ENCODE assay signal across 13 mouse cellular contexts in the genomic region with DNA sequence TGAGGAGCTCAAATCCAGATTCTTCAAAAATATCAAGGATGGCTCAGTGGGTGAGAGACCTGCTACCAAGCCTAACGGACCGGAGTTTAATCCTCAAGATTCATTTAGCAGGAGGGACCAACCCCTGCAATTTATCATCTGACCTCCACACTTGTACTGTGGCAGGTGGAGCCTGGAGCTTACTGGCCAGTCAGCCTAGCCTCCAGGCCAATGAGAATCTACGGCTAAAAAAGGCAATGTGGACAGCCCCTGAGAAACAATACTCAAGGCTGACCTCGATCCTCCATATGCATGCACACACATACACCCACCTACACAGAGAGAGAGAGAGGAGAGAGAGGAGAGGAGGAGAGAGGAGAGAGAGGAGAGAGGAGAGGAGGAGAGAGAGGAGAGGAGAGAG. TPM values are rescaled to one million over a fixed set of nuclear protein-coding genes. Genes with fewer than 3 reads are reported as not detected.
DNase-seq lines count a peak whose midpoint lies in the region; ATAC-seq lines count a peak whose summit lies in the region.
"Had no signal": no experiment of that assay in that cellular context is flagged by ENCODE, and none has a peak within 500 bp of the region (broad histone marks: within the 10 kb centered on the region; RNA-seq: fewer than 3 reads in every experiment).

No protein-coding gene starts in this region.

- no peaks in the 10 kb centered on the region for H3K27me3 ChIP-seq in forebrain, embryonic 10.5 days (ENCODE audit: poor library complexity, severe bottlenecking)
- H3K27me3 ChIP-seq in forebrain, embryonic 15.5 days: no peaks in the 10 kb centered on the region
- H3K27me3 ChIP-seq in hindbrain, embryonic 11.5 days (ENCODE audit: control insufficient read depth, insufficient read depth, low read length): no peaks in the 10 kb centered on the region
- H3K27me3 ChIP-seq in hindbrain, embryonic 14.5 days (ENCODE audit: control insufficient read depth, insufficient read depth, low read length): no peaks in the 10 kb centered on the region
- H3K27me3 ChIP-seq: liver, embryonic 15.5 days had no signal

- peaks cover 34% of the 10 kb centered on the region for H3K4me1 ChIP-seq in forebrain, embryonic 10.5 days
- peaks cover 25% of the 10 kb centered on the region for H3K4me1 ChIP-seq in forebrain, embryonic 15.5 days
- no peaks in the 10 kb centered on the region for H3K4me1 ChIP-seq in hindbrain, embryonic 11.5 days (replicated peaks; ENCODE audit: control insufficient read depth, insufficient read depth, low read length)
- peaks cover 14% of the 10 kb centered on the region; the same call in 1 of the 2 replicates for H3K4me1 ChIP-seq in hindbrain, embryonic 14.5 days (replicated peaks; ENCODE audit: control insufficient read depth, insufficient read depth, low read length)

- no peak overlapping the region for H3K4me2 ChIP-seq in forebrain, embryonic 15.5 days (replicated peaks)
- no peak overlapping the region for H3K4me2 ChIP-seq in hindbrain, embryonic 11.5 days (replicated peaks; ENCODE audit: low read depth, low read length)
- H3K4me2 ChIP-seq in hindbrain, embryonic 14.5 days (replicated peaks): no peak overlapping the region
- H3K4me2 ChIP-seq: liver, embryonic 15.5 days had no signal

- DNase-seq in forebrain, embryonic 10.5 days (ENCODE audit: extremely low spot score, low spot score): no peak
- DNase-seq in hindbrain, embryonic 11.5 days (ENCODE audit: low spot score): peak; percentile 10
- DNase-seq in hindbrain, embryonic 14.5 days (ENCODE audit: low spot score): no peak
- peak; percentile 21 for DNase-seq in Muller cell, postnatal 12 days (ENCODE audit: inconsistent ontology term)
- peak; percentile 38 for DNase-seq in mesoderm, embryonic 11.5 days (ENCODE audit: low read depth, low spot score)
- DNase-seq in right cerebral cortex, postnatal 36 days (ENCODE audit: low spot score in 2 of 2): no peak
- DNase-seq: adrenal gland, postnatal 14 days; kidney, adult 9 months; lung, postnatal 4 days; spleen, adult 18-20 months had no signal

- no peak overlapping the region for H3K9ac ChIP-seq in forebrain, embryonic 15.5 days (replicated peaks)
- H3K9ac ChIP-seq in hindbrain, embryonic 11.5 days (ENCODE audit: low read depth, low read length): no peak overlapping the region
- no peak overlapping the region for H3K9ac ChIP-seq in hindbrain, embryonic 14.5 days
- H3K9ac ChIP-seq: liver, embryonic 15.5 days had no signal

- 0 out of 2 replicates have a peak, but pooled peaks cover 2% of the 10 kb centered on the region for H3K36me3 ChIP-seq in forebrain, embryonic 10.5 days (replicated peaks)
- no peaks in the 10 kb centered on the region for H3K36me3 ChIP-seq in forebrain, embryonic 15.5 days
- H3K36me3 ChIP-seq in hindbrain, embryonic 11.5 days (ENCODE audit: control insufficient read depth, insufficient read depth, low read length): no peaks in the 10 kb centered on the region
- no peaks in the 10 kb centered on the region for H3K36me3 ChIP-seq in hindbrain, embryonic 14.5 days (replicated peaks; ENCODE audit: control insufficient read depth, insufficient read depth)
- H3K36me3 ChIP-seq: liver, embryonic 15.5 days had no signal

- no peak for ATAC-seq in forebrain, embryonic 15.5 days (replicated peaks)
- ATAC-seq in hindbrain, embryonic 11.5 days (ENCODE audit: low FRiP score): no peak
- ATAC-seq in hindbrain, embryonic 14.5 days (ENCODE audit: low FRiP score): no peak
- no peak for ATAC-seq in megakaryocyte, adult 5-6 weeks (ENCODE audit: poor library complexity, severe bottlenecking)

- no peaks in the 10 kb centered on the region for H3K9me3 ChIP-seq in forebrain, embryonic 10.5 days
- no peaks in the 10 kb centered on the region for H3K9me3 ChIP-seq in forebrain, embryonic 15.5 days
- H3K9me3 ChIP-seq in hindbrain, embryonic 11.5 days (ENCODE audit: control insufficient read depth, low read length): no peaks in the 10 kb centered on the region
- H3K9me3 ChIP-seq in hindbrain, embryonic 14.5 days (ENCODE audit: control insufficient read depth, low read length): no peaks in the 10 kb centered on the region
- H3K9me3 ChIP-seq: liver, embryonic 15.5 days had no signal

- 48% methylated on average over 4 of the region's 4 CpGs for WGBS in forebrain, embryonic 10.5 days
- WGBS in forebrain, embryonic 15.5 days: 38% methylated on average over 4 of the region's 4 CpGs
- 44% methylated on average over 4 of the region's 4 CpGs for WGBS in hindbrain, embryonic 11.5 days
- 35% methylated on average over 4 of the region's 4 CpGs for WGBS in hindbrain, embryonic 14.5 days

- H3K27ac ChIP-seq in forebrain, embryonic 10.5 days: peak overlapping the region; percentile 4; the same call in 1 of the 2 replicates
- no peak overlapping the region for H3K27ac ChIP-seq in forebrain, embryonic 15.5 days (replicated peaks)
- H3K27ac ChIP-seq in hindbrain, embryonic 11.5 days (ENCODE audit: low read depth, low read length): no peak overlapping the region
- H3K27ac ChIP-seq in hindbrain, embryonic 14.5 days: no peak overlapping the region
- H3K27ac ChIP-seq: liver, embryonic 15.5 days had no signal

- H3K4me3 ChIP-seq in forebrain, embryonic 10.5 days: no peak overlapping the region
- no peak overlapping the region for H3K4me3 ChIP-seq in forebrain, embryonic 15.5 days
- H3K4me3 ChIP-seq in hindbrain, embryonic 11.5 days (ENCODE audit: low read depth, low read length): no peak overlapping the region
- no peak overlapping the region for H3K4me3 ChIP-seq in hindbrain, embryonic 14.5 days (replicated peaks; ENCODE audit: low read length)
- H3K4me3 ChIP-seq: liver, embryonic 15.5 days had no signal

RNA-seq across cellular contexts. Expression of a gene that starts 41.5 kb away (rescaled TPM):
- polyA plus RNA-seq in forebrain, embryonic 10.5 days (2016; fragmentation: Nextera tagmentation; extraction: Ambion mirVana): 35.8 and 39.0 TPM in 2 replicates
- 173 and 183 TPM in 2 replicates for polyA plus RNA-seq in forebrain, embryonic 15.5 days (2015; fragmentation: Nextera tagmentation; extraction: Ambion mirVana)
- 115 and 142 TPM in 2 replicates for polyA plus RNA-seq in hindbrain, embryonic 11.5 days (2014; fragmentation: Nextera tagmentation; extraction: Ambion mirVana)
- 154 and 164 TPM in 2 replicates for polyA plus RNA-seq in hindbrain, embryonic 14.5 days (2014; fragmentation: Nextera tagmentation; extraction: Ambion mirVana)
- 0.13 TPM in 1 of 2 replicates, not detected in the other for total RNA-seq in megakaryocyte, adult 5-6 weeks (2015)
- total RNA-seq in megakaryocyte, adult 5-6 weeks (2017): 0.12 and 0.51 TPM in 2 replicates

Comparison
In these comparisons a context has a peak if more than half of its experiments do, and no peak if none do; other contexts are left out.
1. DNase-seq: peak in hindbrain, embryonic 11.5 days (single experiment), Muller cell, postnatal 12 days (single experiment) and mesoderm, embryonic 11.5 days (single experiment); none in forebrain, embryonic 10.5 days (single experiment), hindbrain, embryonic 14.5 days (single experiment) and right cerebral cortex, postnatal 36 days (0 of 2).